Mouse (Mus musculus): ENCODE results near the gene Scn7a. TPM values are rescaled to one million over a fixed set of nuclear protein-coding genes. Genes with fewer than 3 reads are reported as not detected.

Scn7a gene
- total RNA-seq (2017), result not detected in 2 replicates

- ATAC-seq (replicated peaks; ENCODE audit: low read depth, poor library complexity, severe bottlenecking), result no peak
Measured at GRCm38 (mm10) chr2:66784765-66785164, at the start of gene Scn7a. TSS of gene Scn7a (minus strand) at chr2:66784914.

GRCm38 (mm10) chr2:66827729-66828128 is 43.0 kb upstream of the Scn7a start:
- no peak for ATAC-seq (replicated peaks; ENCODE audit: low read depth, poor library complexity, severe bottlenecking)

GRCm38 (mm10) chr2:66819862-66820559 is 35.3 kb upstream of the Scn7a start:
- no peak for ATAC-seq (replicated peaks; ENCODE audit: low read depth, poor library complexity, severe bottlenecking)

- ATAC-seq (replicated peaks; ENCODE audit: low read depth, poor library complexity, severe bottlenecking), result peak; percentile 62; the same call in 1 of the 2 replicates
Measured at GRCm38 (mm10) chr2:66799676-66800249, 15.0 kb upstream of the Scn7a start.

GRCm38 (mm10) chr2:66797493-66797892 is 12.8 kb upstream of the Scn7a start:
- ATAC-seq (replicated peaks; ENCODE audit: low read depth, poor library complexity, severe bottlenecking), result no peak

GRCm38 (mm10) chr2:66791629-66792028 is 6.9 kb upstream of the Scn7a start:
- no peak for ATAC-seq (replicated peaks; ENCODE audit: low read depth, poor library complexity, severe bottlenecking)

- ATAC-seq (replicated peaks; ENCODE audit: low read depth, poor library complexity, severe bottlenecking), result no peak
Measured at GRCm38 (mm10) chr2:66780884-66781283, 3.8 kb downstream of the Scn7a start.

- no peak for ATAC-seq (replicated peaks; ENCODE audit: low read depth, poor library complexity, severe bottlenecking)
Measured at GRCm38 (mm10) chr2:66767980-66768379, 16.7 kb downstream of the Scn7a start.

- no peak for ATAC-seq (replicated peaks; ENCODE audit: low read depth, poor library complexity, severe bottlenecking)
Measured at GRCm38 (mm10) chr2:66765170-66765569, 19.5 kb downstream of the Scn7a start.

GRCm38 (mm10) chr2:66762905-66763304 is 21.8 kb downstream of the Scn7a start:
- no peak for ATAC-seq (replicated peaks; ENCODE audit: low read depth, poor library complexity, severe bottlenecking)

- no peak for ATAC-seq (replicated peaks; ENCODE audit: low read depth, poor library complexity, severe bottlenecking)
Measured at GRCm38 (mm10) chr2:66728002-66728401, 56.7 kb downstream of the Scn7a start.

GRCm38 (mm10) chr2:66727585-66727974 is 57.1 kb downstream of the Scn7a start:
- ATAC-seq (replicated peaks; ENCODE audit: low read depth, poor library complexity, severe bottlenecking), result no peak

- no peak for ATAC-seq (replicated peaks; ENCODE audit: low read depth, poor library complexity, severe bottlenecking)
Measured at GRCm38 (mm10) chr2:66726878-66727584, 57.7 kb downstream of the Scn7a start.

- ATAC-seq (replicated peaks; ENCODE audit: low read depth, poor library complexity, severe bottlenecking), result no peak
Measured at GRCm38 (mm10) chr2:66712071-66712470, 72.6 kb downstream of the Scn7a start.

- no peak for ATAC-seq (replicated peaks; ENCODE audit: low read depth, poor library complexity, severe bottlenecking)
Measured at GRCm38 (mm10) chr2:66692300-66692699, 92.4 kb downstream of the Scn7a start.

GRCm38 (mm10) chr2:66661988-66662387 is 122.7 kb downstream of the Scn7a start:
- ATAC-seq (replicated peaks; ENCODE audit: low read depth, poor library complexity, severe bottlenecking), result no peak

- ATAC-seq (replicated peaks; ENCODE audit: low read depth, poor library complexity, severe bottlenecking), result no peak
Measured at GRCm38 (mm10) chr2:66656430-66656829, 128.3 kb downstream of the Scn7a start.

GRCm38 (mm10) chr2:66655431-66655830 is 129.3 kb downstream of the Scn7a start:
- ATAC-seq (replicated peaks; ENCODE audit: low read depth, poor library complexity, severe bottlenecking), result no peak

GRCm38 (mm10) chr2:66644384-66644783 is 140.3 kb downstream of the Scn7a start:
- peak; percentile 58; the same call in 1 of the 2 replicates for ATAC-seq (replicated peaks; ENCODE audit: low read depth, poor library complexity, severe bottlenecking)

- peak; percentile 54 for ATAC-seq (replicated peaks; ENCODE audit: low read depth, poor library complexity, severe bottlenecking)
Measured at GRCm38 (mm10) chr2:66634580-66635359, 149.9 kb downstream of the Scn7a start, which contains the start of gene Scn9a. TSS of gene Scn9a (minus strand) at chr2:66634962.

Data from common myeloid progenitor, adult 5-6 weeks (primary cell).